Mouse (Mus musculus) lung, postnatal 0 days (tissue): Measurements from ENCODE around the gene Hoxa7. TPM values are rescaled to one million over a fixed set of nuclear protein-coding genes. Genes with fewer than 3 reads are reported as not detected.

Experiments
- ATAC-seq: fragments of 200-750 bp; cut with Nextera tagmentation; 2 replicates; pipeline ENCODE4 v1.8.0; 2017; ENCODE audit warnings: moderate library complexity
- DNase-seq: peaks from one replicate; pipeline ENCODE4 v3.0.0-alpha.2; 2016; ENCODE audit warnings: low spot score
- H3K27ac ChIP-seq: fragments of 300-500 bp; sonication (generic); 2 replicates; pipeline ENCODE4 v1.5.1; 2014; ENCODE audit warnings: antibody characterized with exemption, mild to moderate bottlenecking, low read length, mixed read lengths
- H3K27me3 ChIP-seq: fragments of 300-500 bp; sonication (generic); replicated peaks from 2 replicates; pipeline ENCODE4 v1.6.1; 2014; ENCODE audit warnings: low read length, mixed read lengths; ENCODE audit not compliant: insufficient read depth
- H3K36me3 ChIP-seq: fragments of 300-500 bp; sonication (generic); 2 replicates; pipeline ENCODE4 v1.6.1; 2014; ENCODE audit warnings: low read length, mixed read lengths; ENCODE audit not compliant: insufficient read depth
- H3K4me1 ChIP-seq: fragments of 300-500 bp; sonication (generic); 2 replicates; pipeline ENCODE4 v1.6.1; 2014; ENCODE audit warnings: antibody characterized with exemption, low read depth, low read length, mixed read lengths; ENCODE audit not compliant: insufficient read depth
- H3K4me2 ChIP-seq: fragments of 300-500 bp; sonication (generic); replicated peaks from 2 replicates; pipeline ENCODE4 v1.6.1; 2014; ENCODE audit warnings: low read depth, mild to moderate bottlenecking, low read length, moderate library complexity, mixed read lengths
- H3K4me3 ChIP-seq: fragments of 300-500 bp; sonication (generic); 2 replicates; pipeline ENCODE4 v1.5.1; 2014; ENCODE audit warnings: low read depth, low read length
- H3K9ac ChIP-seq: fragments of 300-500 bp; sonication (generic); replicated peaks from 2 replicates; pipeline ENCODE4 v1.6.1; 2014; ENCODE audit warnings: low read depth, mild to moderate bottlenecking
- H3K9me3 ChIP-seq: fragments of 300-500 bp; sonication (generic); 2 replicates; pipeline ENCODE4 v1.6.1; 2016; ENCODE audit warnings: low read length, mixed read lengths
- CTCF ChIP-seq: IDR thresholded peaks from 2 replicates; pipeline ENCODE4 v1.5.1; 2016; ENCODE audit warnings: antibody characterized with exemption, mild to moderate bottlenecking
- EP300 ChIP-seq: IDR thresholded peaks from 2 replicates; pipeline ENCODE4 v1.6.1; 2016; ENCODE audit warnings: antibody characterized with exemption, mild to moderate bottlenecking, control low read depth
- WGBS: fragments of 180-500 bp; shearing (Covaris S2); extraction: QIAGEN DNeasy Blood & Tissue Kit; methylation state at CpG from one replicate; pipeline ENCODE4 v1.1.7; 2014; 5-methylcytosine and 5-hydroxymethylcytosine counted together
- polyA plus RNA-seq: library from polyadenylated mRNA; unstranded; fragments of >200 nt; fragmentation: Nextera tagmentation; extraction: Ambion mirVana; gene quantifications from 2 replicates; pipeline ENCODE4 v1.2.1, GENCODE M21; 2015

Gene Hoxa7
- polyA plus RNA-seq, 1 experiment from 2014 or later, result 8.7 TPM

DNA sequence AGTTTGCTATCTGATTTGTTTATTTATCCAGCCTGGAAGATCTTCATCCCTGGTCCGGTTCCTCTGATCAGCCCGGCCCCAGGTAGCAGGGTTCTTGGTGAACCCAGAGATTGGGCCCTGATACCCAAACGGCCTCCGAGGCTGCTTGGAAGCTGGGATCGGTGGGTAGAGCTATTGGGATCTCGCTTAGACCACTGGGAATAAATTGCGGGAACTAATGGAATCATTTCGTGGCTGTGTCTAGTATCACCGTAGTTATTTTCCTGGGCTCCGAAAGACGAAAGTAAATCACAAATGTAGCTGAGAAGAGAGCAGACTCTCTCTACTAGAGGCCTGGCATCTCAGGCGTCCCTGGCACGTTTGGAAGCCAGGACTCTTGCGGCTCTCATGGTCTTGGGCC lies 16.4 kb downstream of the Hoxa7 start:
- Histone ChIP-seq H3K27ac (peak overlapping the region; percentile 60), H3K4me3 (peak overlapping the region; percentile 60), H3K9me3 (no peaks in the 10 kb centered on the region), H3K4me2 (peak overlapping the region; percentile 55), H3K27me3 (peaks cover 35% of the 10 kb centered on the region; the same call in 1 of the 2 replicates), H3K4me1 (no peaks in the 10 kb centered on the region; the same call in 1 of the 2 replicates), H3K9ac (peak overlapping the region; percentile 26; the same call in 1 of the 2 replicates), H3K36me3 (no peaks in the 10 kb centered on the region)
- WGBS, result 20% methylated on average over 14 of the region's 14 CpGs
- ATAC-seq (no peak), DNase-seq (no peak)
- TF ChIP-seq EP300, result no peak
- TF ChIP-seq CTCF, result no peak

DNA sequence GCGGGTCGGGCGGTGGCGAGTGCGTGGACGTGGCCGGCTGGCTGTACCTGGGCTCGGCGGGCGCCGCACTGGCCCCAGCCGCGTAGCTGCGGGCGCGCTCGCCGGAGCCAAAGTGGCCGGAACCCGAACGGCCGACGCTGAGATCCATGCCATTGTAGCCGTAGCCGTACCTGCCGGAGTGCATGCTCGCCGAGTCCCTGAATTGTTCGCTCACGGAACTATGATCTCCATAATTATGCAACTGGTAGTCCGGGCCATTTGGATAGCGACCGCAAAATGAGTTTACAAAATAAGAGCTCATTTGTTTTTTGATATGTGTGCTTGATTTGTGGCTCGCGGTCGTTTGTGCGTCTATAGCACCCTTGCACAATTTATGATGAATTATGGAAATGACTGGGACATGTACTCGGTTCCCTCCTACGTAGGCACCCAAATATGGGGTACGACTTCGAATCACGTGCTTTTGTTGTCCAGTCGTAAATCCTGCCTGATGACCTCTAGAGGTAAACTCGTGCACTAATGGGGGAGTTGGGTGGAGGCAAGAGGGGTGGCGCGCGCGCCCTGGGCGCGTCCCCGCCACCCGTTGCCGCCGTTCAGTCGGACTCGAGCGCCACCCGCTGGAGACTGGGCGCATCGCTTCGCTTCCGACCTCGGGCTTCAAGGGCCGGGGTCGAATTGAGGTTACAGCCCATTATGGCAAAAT lies 17.5 kb downstream of the Hoxa7 start, which contains the start of gene Hoxa5:
TSS of gene Hoxa5 (minus strand) at position 538 of the 703 bp plus-strand sequence.
- peak within 1 kb of the TSS; percentile 87 for H3K27ac ChIP-seq
- peaks cover 30% of the 10 kb centered on the region; the same call in 1 of the 2 replicates for H3K27me3 ChIP-seq
- H3K9ac ChIP-seq, result peak within 1 kb of the TSS; percentile 92

DNA sequence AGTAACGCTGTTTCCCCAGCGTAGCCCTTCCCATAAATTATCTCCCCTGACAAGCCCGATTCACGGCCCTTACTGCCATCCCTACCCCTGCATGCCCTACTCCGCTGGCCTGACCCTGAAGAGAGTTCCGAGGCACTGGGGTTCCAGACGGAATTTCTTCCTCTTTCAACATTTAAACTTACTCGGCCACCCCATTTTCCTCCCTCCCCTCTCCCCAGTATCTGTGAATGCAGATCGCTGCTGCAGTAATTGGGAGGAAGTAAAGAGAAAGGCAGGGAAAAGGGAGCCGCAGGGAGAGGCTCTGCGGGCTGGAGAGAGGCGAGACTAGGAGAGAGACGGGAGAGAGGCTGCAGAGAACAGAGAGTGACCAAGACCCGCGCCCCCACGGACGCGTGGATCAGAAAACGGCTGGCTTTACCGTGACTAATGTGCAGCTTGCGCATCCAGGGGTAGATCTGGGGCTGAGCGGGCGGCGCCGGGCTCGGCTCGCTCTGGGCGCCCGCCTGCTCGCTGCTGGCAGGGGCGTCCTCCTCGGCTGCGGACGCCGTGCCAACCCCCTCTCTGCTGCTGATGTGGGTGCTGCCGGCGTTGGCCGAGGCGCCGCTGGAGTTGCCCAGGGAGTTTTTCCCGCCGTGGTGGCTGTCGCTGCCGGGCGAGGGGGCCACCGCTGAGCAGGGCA lies 18.1 kb downstream of the Hoxa7 start:
- DNase-seq, result no peak
- H3K4me3 ChIP-seq, result peak overlapping the region; percentile 60

More for the DNA sequence above, 17.5 kb downstream of the Hoxa7 start, which contains the start of gene Hoxa5:
- DNase-seq (peak; percentile 98), ATAC-seq (peak; percentile 93)
- under 1% methylated on average over 65 of the region's 65 CpGs for WGBS
- TF ChIP-seq CTCF (peak; percentile 94), EP300 (peak; percentile 84)
- H3K4me1 ChIP-seq, result no peaks in the 10 kb centered on the region; the same call in 1 of the 2 replicates
- no peaks in the 10 kb centered on the region for H3K9me3 ChIP-seq
- peak within 1 kb of the TSS; percentile 60 for H3K4me3 ChIP-seq
- H3K36me3 ChIP-seq, result no peaks in the 10 kb centered on the region
- peak within 1 kb of the TSS; percentile 55 for H3K4me2 ChIP-seq

DNA sequence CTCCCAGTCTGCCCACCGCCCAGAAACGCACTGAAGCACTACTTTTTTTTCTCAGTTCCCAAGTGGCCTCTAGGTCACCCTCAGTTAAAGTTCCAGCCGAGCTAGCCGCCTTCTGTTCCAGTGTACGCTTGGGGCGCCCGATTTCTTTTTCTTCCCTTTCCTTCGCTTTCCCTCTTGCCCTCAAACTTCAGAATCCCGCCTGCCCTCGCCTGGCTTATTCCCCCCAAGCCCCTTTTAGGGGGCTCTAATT lies 18.6 kb downstream of the Hoxa7 start:
- H3K36me3 ChIP-seq, result no peaks in the 10 kb centered on the region
- H3K4me1 ChIP-seq, result no peaks in the 10 kb centered on the region; the same call in 1 of the 2 replicates
- peak overlapping the region; percentile 60 for H3K4me3 ChIP-seq
- no peak for TF ChIP-seq CTCF
- TF ChIP-seq EP300, result no peak
- DNase-seq (no peak), ATAC-seq (no peak)
- H3K4me2 ChIP-seq, result peak overlapping the region; percentile 55
- 11% methylated on average over 10 of the region's 10 CpGs for WGBS
- no peaks in the 10 kb centered on the region for H3K9me3 ChIP-seq
- H3K27ac ChIP-seq, result peak overlapping the region; percentile 87
- H3K27me3 ChIP-seq, result peaks cover 26% of the 10 kb centered on the region; the same call in 1 of the 2 replicates
- peak overlapping the region; percentile 92 for H3K9ac ChIP-seq

More for the DNA sequence above, 18.1 kb downstream of the Hoxa7 start:
- Histone ChIP-seq H3K9me3 (no peaks in the 10 kb centered on the region), H3K27ac (peak overlapping the region; percentile 87), H3K4me1 (no peaks in the 10 kb centered on the region; the same call in 1 of the 2 replicates), H3K9ac (peak overlapping the region; percentile 92), H3K36me3 (no peaks in the 10 kb centered on the region), H3K27me3 (peaks cover 26% of the 10 kb centered on the region; the same call in 1 of the 2 replicates), H3K4me2 (peak overlapping the region; percentile 55)
- ATAC-seq, result peak; percentile 17
- TF ChIP-seq EP300, result no peak
- no peak for TF ChIP-seq CTCF
- 2% methylated on average over 46 of the region's 46 CpGs for WGBS

DNA sequence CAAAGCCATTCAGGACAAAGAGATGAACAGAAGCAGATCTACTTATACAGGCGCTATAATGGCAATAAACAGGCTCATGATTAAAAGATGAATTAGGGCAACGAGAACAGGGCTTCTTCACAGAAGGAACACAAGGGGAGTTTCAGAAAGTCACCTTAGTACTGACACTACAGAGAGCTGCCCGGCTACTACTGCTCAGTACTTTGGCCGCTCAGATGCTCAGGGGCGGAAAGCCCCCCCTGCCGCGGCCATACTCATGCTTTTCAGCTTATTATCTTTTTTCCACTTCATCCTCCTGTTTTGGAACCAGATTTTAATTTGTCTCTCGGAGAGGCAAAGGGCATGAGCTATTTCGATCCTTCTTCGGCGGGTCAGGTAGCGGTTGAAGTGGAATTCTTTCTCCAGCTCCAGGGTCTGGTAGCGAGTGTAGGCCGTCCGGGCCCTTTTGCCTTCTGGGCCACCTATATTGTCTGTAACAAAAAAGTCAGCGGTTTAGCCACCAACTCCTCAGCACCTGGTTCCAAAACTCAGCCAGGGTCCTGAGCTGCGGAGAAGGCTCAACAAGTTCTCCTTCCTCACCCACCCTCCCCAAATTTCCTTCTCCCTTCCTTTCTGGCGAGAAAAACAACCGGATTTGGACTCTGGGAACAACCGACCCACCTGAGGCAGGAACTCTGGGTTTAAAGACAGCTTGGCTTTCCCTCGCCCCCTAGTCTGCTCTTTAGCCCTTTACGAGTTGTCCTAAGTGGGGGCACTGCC lies 19.1 kb downstream of the Hoxa7 start:
- Histone ChIP-seq H3K9ac (peak overlapping the region; percentile 92), H3K36me3 (no peaks in the 10 kb centered on the region), H3K4me1 (no peaks in the 10 kb centered on the region; the same call in 1 of the 2 replicates), H3K27me3 (peaks cover 26% of the 10 kb centered on the region; the same call in 1 of the 2 replicates), H3K4me3 (peak overlapping the region; percentile 60), H3K4me2 (peak overlapping the region; percentile 55), H3K27ac (peak overlapping the region; percentile 87), H3K9me3 (no peaks in the 10 kb centered on the region)
- no peak for DNase-seq
- no peak for ATAC-seq
- TF ChIP-seq CTCF (no peak), EP300 (no peak)
- WGBS, result 8% methylated on average over 22 of the region's 22 CpGs

DNA sequence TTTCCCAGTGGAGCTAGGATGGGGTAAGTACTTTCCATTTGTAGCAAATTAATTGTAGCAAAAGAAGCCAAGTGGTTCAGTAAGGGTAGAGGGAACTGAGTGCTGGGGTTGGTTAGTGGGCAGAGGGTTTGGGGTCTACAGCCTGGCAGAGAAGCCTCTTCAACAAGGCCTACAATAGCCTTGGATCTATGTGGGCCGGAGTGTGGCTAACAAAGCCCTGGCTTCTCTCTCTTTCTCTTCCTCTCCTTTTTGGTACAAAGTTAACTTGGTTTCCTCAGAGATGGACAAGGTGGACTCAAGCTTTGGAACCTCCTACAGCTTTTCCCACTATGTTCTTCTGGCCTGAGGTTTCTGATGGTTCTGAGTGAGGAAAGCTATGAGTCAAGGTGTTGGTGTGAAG lies 20.4 kb downstream of the Hoxa7 start:
- ATAC-seq (no peak), DNase-seq (no peak)
- H3K4me3 ChIP-seq, result peak overlapping the region; percentile 22
- H3K4me1 ChIP-seq, result no peaks in the 10 kb centered on the region; the same call in 1 of the 2 replicates
- WGBS, result 67% methylated on average over 1 of the region's 1 CpGs
- H3K27me3 ChIP-seq, result peaks cover 14% of the 10 kb centered on the region; the same call in 1 of the 2 replicates
- TF ChIP-seq CTCF (no peak), EP300 (no peak)
- H3K9me3 ChIP-seq, result no peaks in the 10 kb centered on the region
- H3K36me3 ChIP-seq, result no peaks in the 10 kb centered on the region
- peak overlapping the region; percentile 55 for H3K4me2 ChIP-seq
- H3K27ac ChIP-seq, result peak overlapping the region; percentile 83
- peak overlapping the region; percentile 20; the same call in 1 of the 2 replicates for H3K9ac ChIP-seq
